Mouse (Mus musculus): ENCODE measurements around the gene Dcst1. TPM values are rescaled to one million over a fixed set of nuclear protein-coding genes. Genes with fewer than 3 reads are reported as not detected.
A peak's percentile ranks its signal among the peaks of the same experiment; 100 is the strongest.

The Dcst1 gene
- polyA plus RNA-seq, 2 experiments = 0.03 TPM; not detected in 1

DNA sequence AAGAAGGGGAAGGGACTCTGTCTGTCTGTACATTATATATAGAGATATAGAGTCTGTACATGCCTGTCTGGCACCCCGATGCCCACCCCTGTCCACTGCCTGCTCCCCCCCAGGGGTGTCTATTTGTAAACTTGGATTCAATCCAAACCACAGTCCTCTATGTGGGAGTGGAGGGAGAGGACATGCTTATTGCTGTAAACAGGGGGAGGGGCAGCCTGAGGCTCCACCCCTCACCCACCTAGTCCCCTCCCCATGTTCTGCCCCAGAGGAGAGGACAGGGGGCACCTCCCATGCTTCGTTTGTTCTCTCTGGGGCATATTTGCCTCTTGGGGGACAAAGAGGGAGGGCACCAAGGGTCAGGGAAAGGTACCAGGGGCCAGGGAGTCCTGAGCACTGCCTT, 50.3 kb downstream of the Dcst1 start:
- Histone ChIP-seq H3K4me3 (ENCODE audit: insufficient read depth in 1 of 2, low read depth in 2 of 2, low read length in 2 of 2) (no peak overlapping the region), H3K4me1 (replicated peaks; ENCODE audit: control insufficient read depth in 2 of 2, insufficient read depth in 2 of 2, low read length in 1 of 2) (no peaks in the 10 kb centered on the region), H3K4me2 (ENCODE audit: low read depth) (no peak overlapping the region), H3K9me3 (ENCODE audit: control insufficient read depth, low read length) (no peaks in the 10 kb centered on the region), H3K27ac (no peak overlapping the region), H3K36me3 (replicated peaks; ENCODE audit: control insufficient read depth, insufficient read depth, low read depth) (no peaks in the 10 kb centered on the region), H3K9ac (replicated peaks) (no peak overlapping the region), H3K27me3 (ENCODE audit: control insufficient read depth, insufficient read depth, low read length) (peaks cover 41% of the 10 kb centered on the region)
- DNase-seq (ENCODE audit: low read depth in 3 of 3, low spot score in 3 of 3) = no peak
- TF ChIP-seq EP300 (IDR thresholded peaks at IDR 0.05; ENCODE audit: low read depth) = no peak
- no peak for TF ChIP-seq CTCF (IDR thresholded peaks at IDR 0.05; ENCODE audit: low read depth)
- no peak for ATAC-seq (ENCODE audit: insufficient read depth)
- 48% methylated on average over 2 of the region's 2 CpGs for WGBS (ENCODE audit: insufficient replicate concordance)

DNA sequence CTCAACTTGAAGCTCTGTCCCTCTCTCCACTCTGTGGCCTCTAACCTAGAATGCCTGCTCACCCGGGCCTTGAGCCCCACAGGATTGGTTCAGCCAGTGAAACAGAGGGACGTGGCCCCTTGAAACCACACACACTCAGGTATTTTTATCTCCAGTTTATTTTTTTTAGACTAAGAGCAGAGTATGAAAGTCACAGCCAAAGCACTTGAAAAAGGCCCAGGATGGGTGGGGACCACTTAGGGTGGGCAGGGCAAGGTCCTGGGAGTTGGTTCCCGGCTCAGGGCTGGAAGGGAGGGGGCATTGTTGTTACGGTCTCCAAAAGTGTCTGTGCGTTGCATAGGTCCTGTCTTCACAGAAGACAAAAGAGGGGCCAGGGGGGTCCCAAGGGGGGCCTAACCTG, 50.7 kb downstream of the Dcst1 start:
- WGBS (ENCODE audit: insufficient replicate concordance) = 53% methylated on average over 5 of the region's 5 CpGs
- Histone ChIP-seq H3K4me2 (ENCODE audit: low read depth) (no peak overlapping the region), H3K9ac (replicated peaks) (no peak overlapping the region), H3K4me1 (replicated peaks; ENCODE audit: control insufficient read depth in 2 of 2, insufficient read depth in 2 of 2, low read length in 1 of 2) (no peaks in the 10 kb centered on the region), H3K27ac (no peak overlapping the region), H3K27me3 (ENCODE audit: control insufficient read depth, insufficient read depth, low read length) (peaks cover 37% of the 10 kb centered on the region), H3K4me3 (ENCODE audit: insufficient read depth in 1 of 2, low read depth in 2 of 2, low read length in 2 of 2) (no peak overlapping the region), H3K9me3 (ENCODE audit: control insufficient read depth, low read length) (no peaks in the 10 kb centered on the region), H3K36me3 (replicated peaks; ENCODE audit: control insufficient read depth, insufficient read depth, low read depth) (no peaks in the 10 kb centered on the region)
- DNase-seq (ENCODE audit: low read depth in 3 of 3, low spot score in 3 of 3) (no peak), ATAC-seq (ENCODE audit: insufficient read depth) (no peak)
- TF ChIP-seq EP300 (IDR thresholded peaks at IDR 0.05; ENCODE audit: low read depth) = no peak
- no peak for TF ChIP-seq CTCF (IDR thresholded peaks at IDR 0.05; ENCODE audit: low read depth)

DNA sequence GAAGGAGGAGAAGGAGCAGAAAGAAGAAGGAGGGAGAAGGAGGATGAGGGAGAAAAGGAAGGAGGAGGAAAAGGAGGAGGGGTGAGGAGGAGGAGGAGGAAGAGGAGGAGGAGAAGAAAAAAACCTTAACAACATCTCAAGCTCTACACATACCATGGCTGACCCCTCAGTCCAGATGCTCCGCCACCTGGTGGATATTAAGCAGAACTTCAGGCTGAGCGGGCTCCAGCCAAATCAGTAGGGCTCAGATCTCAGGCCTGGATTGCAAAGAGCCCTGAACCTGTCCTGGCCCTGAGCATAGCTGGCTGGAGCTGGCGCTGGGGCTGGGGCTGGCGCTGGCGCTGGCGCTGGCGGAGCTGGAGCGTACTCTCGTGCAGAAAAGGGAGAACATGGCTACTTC, 57.0 kb downstream of the Dcst1 start:
- ATAC-seq (ENCODE audit: insufficient read depth) = 0 out of 2 replicates have a peak, but pooled peaks have one; percentile 8
- Histone ChIP-seq H3K4me3 (ENCODE audit: insufficient read depth in 1 of 2, low read depth in 2 of 2, low read length in 2 of 2) (no peak overlapping the region), H3K9me3 (ENCODE audit: control insufficient read depth, low read length) (no peaks in the 10 kb centered on the region), H3K9ac (replicated peaks) (no peak overlapping the region), H3K4me2 (ENCODE audit: low read depth) (no peak overlapping the region), H3K27me3 (ENCODE audit: control insufficient read depth, insufficient read depth, low read length) (no peaks in the 10 kb centered on the region), H3K4me1 (replicated peaks; ENCODE audit: control insufficient read depth in 2 of 2, insufficient read depth in 2 of 2, low read length in 1 of 2) (peaks cover 0 to 3% of the 10 kb centered on the region in 2 experiments; a peak in 1 of 4 replicates), H3K27ac (no peak overlapping the region), H3K36me3 (replicated peaks; ENCODE audit: control insufficient read depth, insufficient read depth, low read depth) (no peaks in the 10 kb centered on the region)
- DNase-seq (ENCODE audit: low read depth in 3 of 3, low spot score in 3 of 3) = peak in 1 of 3 experiments; percentile 26
- WGBS (ENCODE audit: insufficient replicate concordance) = 4% methylated on average over 9 of the region's 9 CpGs
- no peak for TF ChIP-seq EP300 (IDR thresholded peaks at IDR 0.05; ENCODE audit: low read depth)
- TF ChIP-seq CTCF (IDR thresholded peaks at IDR 0.05; ENCODE audit: low read depth) = peak; percentile 87

DNA sequence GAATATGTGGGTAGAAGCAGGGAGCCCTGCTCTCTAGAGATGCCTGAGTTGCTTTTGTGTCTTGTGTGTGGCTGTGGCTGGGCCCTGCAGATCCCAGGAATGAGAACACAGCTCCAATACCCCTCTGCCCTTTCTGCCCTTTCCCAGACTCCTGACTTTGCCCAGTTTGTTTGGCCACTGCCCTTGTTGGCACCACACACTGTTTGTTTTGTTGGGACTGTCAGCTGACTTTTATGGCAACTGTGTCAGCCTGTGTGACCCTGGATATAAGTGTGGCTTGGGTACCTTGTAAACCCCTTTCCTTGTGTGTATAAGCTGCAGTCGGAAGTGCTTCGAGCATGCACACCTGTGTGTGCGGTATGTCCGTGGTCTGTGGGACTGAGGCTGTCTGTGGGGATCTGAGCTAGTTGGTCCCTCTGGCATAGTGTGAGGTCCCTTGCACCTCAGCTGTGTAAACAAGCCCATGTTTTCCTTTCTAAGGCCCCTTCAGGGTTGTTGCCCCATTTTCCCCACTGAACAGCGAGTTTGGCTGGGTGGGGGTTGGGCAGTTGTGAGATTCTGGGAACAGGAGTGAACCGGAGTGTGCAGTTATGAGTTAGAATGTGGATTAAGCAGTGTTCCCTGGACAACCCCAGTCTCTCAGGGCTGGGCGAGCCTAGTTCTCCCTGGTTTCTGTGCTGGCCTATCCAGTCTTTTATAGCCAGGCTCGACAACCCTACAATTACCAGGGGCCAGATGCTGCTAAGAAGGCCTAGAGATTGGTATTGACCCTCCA, 59.3 kb downstream of the Dcst1 start:
- ATAC-seq (ENCODE audit: insufficient read depth) (no peak), DNase-seq (ENCODE audit: low read depth in 3 of 3, low spot score in 3 of 3) (no peak)
- Histone ChIP-seq H3K4me3 (ENCODE audit: insufficient read depth in 1 of 2, low read depth in 2 of 2, low read length in 2 of 2) (no peak overlapping the region), H3K9me3 (ENCODE audit: control insufficient read depth, low read length) (no peaks in the 10 kb centered on the region), H3K4me1 (replicated peaks; ENCODE audit: control insufficient read depth in 2 of 2, insufficient read depth in 2 of 2, low read length in 1 of 2) (peaks cover 0 to 3% of the 10 kb centered on the region in 2 experiments; a peak in 1 of 4 replicates), H3K27me3 (ENCODE audit: control insufficient read depth, insufficient read depth, low read length) (no peaks in the 10 kb centered on the region; the same call in 1 of the 2 replicates), H3K27ac (no peak overlapping the region), H3K36me3 (replicated peaks; ENCODE audit: control insufficient read depth, insufficient read depth, low read depth) (no peaks in the 10 kb centered on the region), H3K9ac (replicated peaks) (no peak overlapping the region), H3K4me2 (ENCODE audit: low read depth) (no peak overlapping the region)
- TF ChIP-seq EP300 (IDR thresholded peaks at IDR 0.05; ENCODE audit: low read depth) (no peak), CTCF (IDR thresholded peaks at IDR 0.05; ENCODE audit: low read depth) (no peak)
- 49% methylated on average over 8 of the region's 8 CpGs for WGBS (ENCODE audit: insufficient replicate concordance)

DNA sequence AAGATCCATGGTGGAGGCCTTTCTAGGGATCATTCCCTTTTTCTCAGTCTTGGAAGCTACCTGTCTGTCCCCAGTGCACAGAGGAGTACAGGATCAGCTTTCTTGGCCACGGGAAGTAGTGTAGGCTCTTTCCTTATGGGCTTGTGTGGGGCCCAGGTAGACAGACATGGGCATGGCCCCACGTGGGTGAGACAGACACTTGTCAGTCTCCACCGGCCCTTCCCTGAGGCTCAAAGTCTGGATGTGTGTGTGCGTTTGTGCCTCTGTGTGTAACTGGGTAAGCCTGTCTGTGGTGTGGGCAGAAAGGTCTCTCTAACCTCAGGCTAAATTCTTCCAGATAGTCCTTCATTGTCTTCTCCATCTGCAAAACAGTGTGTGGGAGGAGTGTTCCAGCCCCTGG, 59.9 kb downstream of the Dcst1 start:
- no peak for ATAC-seq (ENCODE audit: insufficient read depth)
- Histone ChIP-seq H3K4me3 (ENCODE audit: insufficient read depth in 1 of 2, low read depth in 2 of 2, low read length in 2 of 2) (no peak overlapping the region), H3K9me3 (ENCODE audit: control insufficient read depth, low read length) (no peaks in the 10 kb centered on the region), H3K4me2 (ENCODE audit: low read depth) (no peak overlapping the region), H3K9ac (replicated peaks) (no peak overlapping the region), H3K4me1 (replicated peaks; ENCODE audit: control insufficient read depth in 2 of 2, insufficient read depth in 2 of 2, low read length in 1 of 2) (peaks cover 0 to 3% of the 10 kb centered on the region in 2 experiments; a peak in 1 of 4 replicates), H3K27ac (no peak overlapping the region), H3K27me3 (ENCODE audit: control insufficient read depth, insufficient read depth, low read length) (peaks cover 2% of the 10 kb centered on the region), H3K36me3 (replicated peaks; ENCODE audit: control insufficient read depth, insufficient read depth, low read depth) (no peaks in the 10 kb centered on the region)
- DNase-seq (ENCODE audit: low read depth in 3 of 3, low spot score in 3 of 3) = no peak
- TF ChIP-seq EP300 (IDR thresholded peaks at IDR 0.05; ENCODE audit: low read depth) (no peak), CTCF (IDR thresholded peaks at IDR 0.05; ENCODE audit: low read depth) (no peak)
- 53% methylated on average over 4 of the region's 4 CpGs for WGBS (ENCODE audit: insufficient replicate concordance)
